ENCODE assay signal across 8 mouse cellular contexts in genomic region chr17:87044364-87044763, GRCm38 (mm10). TPM values are rescaled to one million over a fixed set of nuclear protein-coding genes. Genes with fewer than 3 reads are reported as not detected.
DNase-seq lines count a peak whose midpoint lies in the region; ATAC-seq and TF ChIP-seq lines count a peak whose summit lies in the region.

No protein-coding gene starts in this region.

- peak; percentile 100 for TF ChIP-seq CTCF in ES-Bruce4 (IDR thresholded peaks at IDR 0.05; ENCODE audit: low read depth, low read length)

- no peak overlapping the region for H3K9ac ChIP-seq in ES-Bruce4 (ENCODE audit: low read depth, poor library complexity, severe bottlenecking)
- H3K9ac ChIP-seq in forebrain, embryonic 13.5 days, result no peak overlapping the region
- H3K9ac ChIP-seq in neural tube, embryonic 15.5 days (replicated peaks), result no peak overlapping the region

- no peaks in the 10 kb centered on the region for H3K27me3 ChIP-seq in ES-Bruce4 (ENCODE audit: control insufficient read depth, insufficient read depth, low read length, poor library complexity, severe bottlenecking)
- H3K27me3 ChIP-seq in forebrain, embryonic 13.5 days, result no peaks in the 10 kb centered on the region
- no peaks in the 10 kb centered on the region for H3K27me3 ChIP-seq in neural tube, embryonic 15.5 days (replicated peaks)

- 2% methylated on average over 15 of the region's 15 CpGs for WGBS in forebrain, embryonic 13.5 days
- WGBS in neural tube, embryonic 15.5 days, result under 1% methylated on average over 15 of the region's 15 CpGs

- H3K36me3 ChIP-seq in ES-Bruce4 (ENCODE audit: control insufficient read depth, insufficient read depth, low read length, poor library complexity, severe bottlenecking), result no peaks in the 10 kb centered on the region
- no peaks in the 10 kb centered on the region for H3K36me3 ChIP-seq in forebrain, embryonic 13.5 days (ENCODE audit: poor library complexity, severe bottlenecking)
- no peaks in the 10 kb centered on the region for H3K36me3 ChIP-seq in neural tube, embryonic 15.5 days

- peak; percentile 83 for ATAC-seq in forebrain, embryonic 13.5 days
- ATAC-seq in neural tube, embryonic 15.5 days (ENCODE audit: low FRiP score), result peak; percentile 85

- peak; percentile 57; the same call in 1 of the 2 replicates for TF ChIP-seq EP300 in ES-Bruce4 (IDR thresholded peaks at IDR 0.05; ENCODE audit: insufficient read depth, low read depth, low read length)

- H3K4me3 ChIP-seq in ES-Bruce4 (ENCODE audit: low read depth, low read length), result no peak overlapping the region
- no peak overlapping the region for H3K4me3 ChIP-seq in forebrain, embryonic 13.5 days
- no peak overlapping the region for H3K4me3 ChIP-seq in neural tube, embryonic 15.5 days (replicated peaks)

- DNase-seq in c-Kit-positive CD71-positive TER-119-positive erythroid progenitor cells, embryonic 14.5 days (ENCODE audit: low spot score), result peak; percentile 86
- DNase-seq in heart, postnatal 36 days, result peak; percentile 89 to 94
- DNase-seq in layer of hippocampus, adult 18-20 months (ENCODE audit: low spot score in 2 of 2), result peak; percentile 73 to 96
- DNase-seq in lung, adult 18-20 months, result peak; percentile 83 to 90
- peak; percentile 97 for DNase-seq in testis, postnatal 10 days (ENCODE audit: low spot score)

- intact Hi-C loops in heart, postnatal 36 days (cut with DNase I), result loop anchor here (2.0 kb wide), 3 partner anchors 82 to 204 kb away; partner anchors contain the start of gene Rhoq

- no peak overlapping the region for H3K4me2 ChIP-seq in forebrain, embryonic 13.5 days
- no peak overlapping the region for H3K4me2 ChIP-seq in neural tube, embryonic 15.5 days

- H3K27ac ChIP-seq in ES-Bruce4 (ENCODE audit: insufficient read depth, low read length), result no peak overlapping the region
- H3K27ac ChIP-seq in forebrain, embryonic 13.5 days, result no peak overlapping the region
- H3K27ac ChIP-seq in neural tube, embryonic 15.5 days (replicated peaks), result no peak overlapping the region

- no peaks in the 10 kb centered on the region for H3K9me3 ChIP-seq in ES-Bruce4 (replicated peaks; ENCODE audit: control insufficient read depth, insufficient read depth, low read length, poor library complexity, severe bottlenecking)
- no peaks in the 10 kb centered on the region for H3K9me3 ChIP-seq in forebrain, embryonic 13.5 days (replicated peaks)
- H3K9me3 ChIP-seq in neural tube, embryonic 15.5 days (replicated peaks), result no peaks in the 10 kb centered on the region

- TF ChIP-seq POLR2A in ES-Bruce4 (IDR thresholded peaks at IDR 0.05; ENCODE audit: insufficient read depth, low read length), result no peak

- H3K4me1 ChIP-seq in ES-Bruce4 (ENCODE audit: control insufficient read depth, insufficient read depth, low read length), result no peaks in the 10 kb centered on the region
- H3K4me1 ChIP-seq in forebrain, embryonic 13.5 days, result peaks cover 9% of the 10 kb centered on the region; the same call in 1 of the 2 replicates
- H3K4me1 ChIP-seq in neural tube, embryonic 15.5 days, result peaks cover 2% of the 10 kb centered on the region; the same call in 1 of the 2 replicates

RNA-seq across cellular contexts. Expression of gene Cript, which starts 19.0 kb away (rescaled TPM):
- 55.7 and 60.6 TPM in 2 replicates for polyA plus RNA-seq in ES-Bruce4 (2011; ENCODE audit: insufficient read depth, insufficient read length, low read depth, missing spikeins)
- polyA plus RNA-seq in forebrain, embryonic 13.5 days (2015; fragmentation: Nextera tagmentation; extraction: Ambion mirVana), result 226 and 247 TPM in 2 replicates
- 10 to 100 TPM; 44.1 to 44.4 TPM for total RNA-seq in heart, postnatal 36 days (2021)
- 10 to 100 TPM; 54.0 to 57.2 TPM for total RNA-seq in layer of hippocampus, adult 18-20 months (2021)
- 188 and 202 TPM in 2 replicates for polyA plus RNA-seq in neural tube, embryonic 15.5 days (2015; fragmentation: Nextera tagmentation; extraction: Ambion mirVana)

RNA-seq across cellular contexts. Expression of gene Pigf, which starts 19.2 kb away (rescaled TPM):
- 51.7 and 58.3 TPM in 2 replicates for polyA plus RNA-seq in ES-Bruce4 (2011; ENCODE audit: insufficient read depth, insufficient read length, low read depth, missing spikeins)
- polyA plus RNA-seq in forebrain, embryonic 13.5 days (2015; fragmentation: Nextera tagmentation; extraction: Ambion mirVana), result 38.7 and 40.5 TPM in 2 replicates
- 1 to 10 TPM; 3.5 to 4.1 TPM for total RNA-seq in heart, postnatal 36 days (2021)
- total RNA-seq in layer of hippocampus, adult 18-20 months (2021), result 10 to 100 TPM; 14.7 to 16.2 TPM
- polyA plus RNA-seq in neural tube, embryonic 15.5 days (2015; fragmentation: Nextera tagmentation; extraction: Ambion mirVana), result 33.4 and 35.2 TPM in 2 replicates
